Mouse (Mus musculus) induced T-regulatory cell, adult 2 months (primary cell): ENCODE measurements at regions not wholly inside any gene's neighbourhood (a gene's known extent, or its start where the extent isn't known, plus 50 kb on each side); places are given as distances from the start of the nearest gene placed in this dataset.

Experiments
- DNase-seq: peaks from one replicate; pipeline ENCODE4 v3.0.0-alpha.2; 2012; ENCODE audit warnings: low read depth

DNA sequence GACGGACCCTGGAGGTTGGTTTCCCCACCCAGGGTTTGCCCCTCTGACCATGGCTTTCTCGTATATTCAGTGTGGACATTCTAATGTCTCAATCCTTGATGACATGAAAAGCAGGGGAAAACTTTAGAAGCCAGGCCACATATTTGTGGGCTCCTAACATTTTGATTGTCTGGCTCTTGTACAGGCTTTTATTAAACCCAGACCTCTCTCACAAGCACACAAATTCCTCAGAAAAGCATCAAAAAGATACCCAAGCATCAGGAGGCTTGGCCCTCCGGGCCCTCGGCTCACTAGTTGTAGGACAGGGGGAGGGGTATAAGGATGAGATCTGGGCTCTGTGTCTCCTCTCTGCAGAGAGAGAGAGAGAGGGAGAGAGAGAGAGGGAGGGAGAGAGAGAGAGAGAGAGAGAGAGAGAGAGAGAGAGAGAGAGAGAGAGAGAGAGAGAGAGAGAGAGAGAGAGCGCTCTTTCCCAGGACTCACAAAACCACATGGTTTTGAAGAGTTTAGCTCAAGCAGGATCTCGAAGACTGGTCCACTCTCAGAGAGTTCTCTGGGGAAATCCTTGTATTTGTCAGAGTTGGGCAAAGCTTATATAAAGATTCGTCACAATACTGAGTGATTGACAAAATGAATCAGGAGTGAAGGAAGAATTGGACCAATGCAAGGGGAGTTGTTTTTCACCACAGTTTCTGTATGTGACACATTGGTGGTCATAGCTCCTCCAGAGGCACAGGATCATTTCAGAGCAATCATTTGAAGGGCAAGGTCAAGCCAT is 167.2 kb upstream of the Cxcl12 start:
- DNase-seq = no peak

DNA sequence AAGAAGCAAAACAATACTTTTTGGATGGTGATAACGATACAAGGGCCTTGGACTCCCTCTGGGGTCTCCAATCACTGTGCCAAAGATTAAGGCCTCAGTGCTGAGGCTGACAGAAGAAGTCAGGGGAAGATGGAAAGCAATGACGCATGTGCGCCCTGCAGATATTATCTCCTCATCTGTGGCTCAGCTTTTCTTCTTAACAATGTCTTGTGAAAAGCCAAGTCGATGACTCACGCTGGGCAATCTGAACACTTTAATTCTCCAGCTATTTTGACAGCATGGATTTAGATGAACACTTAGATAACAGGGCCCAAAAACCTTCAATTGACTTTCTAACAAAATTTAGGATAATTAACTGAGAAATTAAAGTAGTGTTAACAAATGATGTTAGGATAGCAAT is 155.7 kb upstream of the Cxcl12 start:
- no peak for DNase-seq

DNA sequence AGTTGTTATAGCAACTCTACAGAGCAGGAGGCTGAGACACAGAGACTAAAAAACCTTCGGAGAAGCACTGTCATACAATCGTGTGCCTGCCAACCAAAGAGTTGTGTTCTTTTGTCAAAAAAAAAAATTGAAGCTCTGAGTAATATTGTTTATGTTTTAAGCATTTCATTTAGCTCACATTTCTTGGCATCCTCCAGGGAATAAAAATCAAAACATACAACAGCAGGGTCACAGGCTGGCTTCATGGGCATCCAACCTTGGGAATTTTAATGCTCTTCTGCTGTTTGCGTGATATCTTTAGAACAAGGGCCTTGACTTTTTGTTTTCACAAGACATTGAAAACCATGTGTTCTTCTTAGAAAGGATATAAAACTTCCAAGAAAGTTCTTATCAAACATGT is 152.9 kb upstream of the Cxcl12 start:
- DNase-seq = no peak

DNA sequence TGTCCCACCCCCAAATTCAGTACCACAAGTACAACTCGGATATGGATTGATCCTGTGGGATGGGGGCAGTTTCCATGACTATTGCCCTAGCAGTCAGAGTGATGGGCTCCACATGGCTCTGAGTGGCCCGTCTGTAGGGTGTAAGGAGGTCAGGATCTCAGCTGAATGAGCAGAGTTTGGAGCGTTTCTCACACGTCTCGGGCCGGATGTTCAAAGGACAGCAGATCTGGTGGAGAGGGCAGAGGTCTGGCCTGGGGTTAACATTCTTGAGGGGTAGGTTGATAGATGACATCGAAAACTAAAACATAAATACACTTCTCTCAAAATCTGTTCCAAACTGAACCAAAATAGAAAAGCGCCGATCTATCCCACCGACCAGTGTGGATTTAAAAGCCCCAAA is 146.5 kb upstream of the Cxcl12 start:
- no peak for DNase-seq

DNA sequence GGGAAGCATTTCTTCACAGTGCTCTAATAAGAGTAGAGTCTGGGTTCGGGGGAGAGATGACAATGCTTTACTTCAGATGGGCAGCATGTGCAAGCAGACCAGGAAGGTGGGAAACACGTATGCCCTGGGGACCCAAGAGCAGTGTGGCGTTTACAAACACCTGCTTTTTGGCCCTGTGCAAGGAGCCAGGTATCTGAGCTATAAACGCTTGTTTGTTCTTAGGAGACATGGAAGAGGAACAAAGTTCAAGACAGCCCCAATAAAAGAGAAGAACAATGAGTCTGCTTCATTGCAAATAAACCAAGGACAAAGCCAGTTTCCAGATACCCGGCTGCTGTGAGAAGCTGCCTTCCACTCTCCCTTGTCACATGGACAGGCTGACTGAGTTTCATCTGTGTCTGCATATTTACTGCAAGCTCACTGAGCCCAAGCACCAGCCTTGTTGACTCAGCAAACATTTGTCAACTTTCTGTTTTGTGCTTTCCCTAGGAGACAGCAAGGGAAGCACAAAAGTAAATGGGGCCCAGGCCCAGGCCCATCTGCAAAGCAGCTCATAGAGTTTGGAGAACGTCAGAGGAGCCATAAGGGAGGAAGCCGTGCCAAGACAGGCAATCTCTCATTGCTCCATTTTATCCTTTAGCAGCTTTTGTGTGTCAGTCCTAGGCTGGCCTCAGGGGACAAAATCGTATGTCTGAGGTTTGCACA is 136.1 kb upstream of the Cxcl12 start:
- DNase-seq = no peak

DNA sequence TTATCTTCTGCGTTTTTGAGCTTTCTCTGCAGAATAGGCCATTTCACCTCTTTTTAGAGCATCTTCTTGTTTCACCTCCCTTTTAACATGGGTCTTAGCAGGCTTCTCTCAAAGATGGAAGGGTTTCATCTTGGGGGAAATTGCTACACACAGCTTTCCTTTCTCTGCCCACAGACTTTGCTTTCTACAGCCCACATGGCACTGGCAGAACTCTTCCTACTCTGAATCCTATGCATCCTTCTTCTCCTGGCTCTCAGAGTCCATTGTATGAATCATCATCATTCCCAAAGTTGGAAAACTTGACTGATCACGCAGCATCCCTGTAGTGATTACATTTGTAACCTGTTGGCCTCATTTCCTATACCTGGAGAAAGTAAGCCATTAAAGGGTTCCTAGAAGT is 124.6 kb upstream of the Cxcl12 start:
- DNase-seq = no peak

DNA sequence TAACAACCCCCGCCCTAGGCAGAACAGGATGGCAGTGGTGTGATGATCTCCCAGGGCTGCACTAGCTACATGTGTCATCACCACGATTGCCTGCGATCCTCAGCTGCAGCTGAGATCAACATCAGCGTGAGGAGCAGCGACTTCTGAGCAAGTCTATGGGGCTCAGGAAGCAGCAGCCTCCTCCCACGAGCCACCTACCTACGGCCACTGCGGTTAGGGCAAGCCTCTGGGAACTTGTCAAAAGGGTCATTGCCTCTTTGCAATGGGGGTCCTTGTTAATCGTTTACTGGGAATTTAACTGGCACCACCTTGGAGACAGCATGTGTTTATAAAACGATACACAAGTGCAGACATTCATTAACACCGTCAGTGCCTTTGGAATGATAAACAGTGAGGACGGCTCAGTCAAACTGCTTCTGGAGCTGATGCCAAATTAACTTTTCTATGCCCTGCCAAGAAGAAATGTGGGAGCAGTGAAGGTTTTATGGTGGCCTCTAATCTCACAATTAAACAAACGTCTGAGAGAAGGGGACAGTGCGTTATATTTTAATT is 118.8 kb upstream of the Cxcl12 start:
- no peak for DNase-seq

DNA sequence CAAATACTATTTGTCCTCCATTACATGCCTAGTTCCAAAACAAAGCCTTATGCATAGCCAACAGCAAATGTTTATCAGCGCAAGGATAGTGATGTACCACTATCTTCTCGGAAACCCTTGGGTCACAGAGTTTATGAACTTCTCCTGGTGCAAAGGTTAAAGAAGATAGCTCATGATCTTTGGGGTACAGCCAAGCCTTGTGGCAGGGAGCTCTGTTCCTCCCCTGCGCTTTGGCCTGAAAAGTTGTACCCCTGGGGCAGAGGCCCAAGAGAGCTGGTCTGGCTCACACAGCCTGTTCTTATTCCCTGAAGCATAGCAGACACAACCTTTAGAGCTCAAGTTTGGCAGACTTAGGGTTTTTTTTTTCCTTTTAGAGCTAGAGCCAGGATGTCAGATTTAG is 107.6 kb upstream of the Cxcl12 start:
- no peak for DNase-seq

DNA sequence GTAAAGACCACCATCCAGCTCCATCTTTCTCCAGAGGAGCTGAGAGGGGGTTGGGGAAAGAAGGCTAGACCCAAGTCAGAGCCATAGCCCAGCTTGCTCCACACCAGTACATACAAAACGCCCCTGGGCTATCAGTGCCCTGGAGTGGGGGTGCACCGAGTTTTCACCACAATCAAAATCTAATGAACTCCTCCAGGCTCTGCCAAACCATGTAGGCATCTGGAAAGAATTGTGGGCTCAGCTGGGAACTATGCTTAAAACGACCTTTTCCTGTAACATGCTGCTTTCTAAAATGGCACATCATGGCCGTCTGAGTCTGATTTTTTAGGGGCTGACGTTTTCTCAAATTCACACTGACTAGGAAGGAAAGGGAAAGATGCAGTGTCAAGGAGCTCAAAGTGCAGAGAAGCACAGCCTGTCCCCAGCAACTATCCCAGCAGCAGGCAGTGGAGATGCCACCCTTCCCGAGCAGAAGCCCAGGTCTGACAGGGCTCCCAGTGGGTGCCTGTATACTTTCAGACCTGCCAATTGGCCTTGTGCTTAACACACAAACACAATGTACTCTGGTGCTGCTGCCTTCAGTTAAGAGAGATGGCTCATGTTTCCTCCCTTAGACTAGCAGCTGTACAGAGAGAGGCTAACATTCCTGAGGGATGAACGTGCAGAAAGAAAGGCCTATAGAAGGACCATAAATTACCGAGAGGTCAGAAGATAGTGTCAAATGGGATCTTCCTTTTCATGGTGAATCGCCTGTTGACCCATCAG is 100.6 kb upstream of the Cxcl12 start:
- no peak for DNase-seq

DNA sequence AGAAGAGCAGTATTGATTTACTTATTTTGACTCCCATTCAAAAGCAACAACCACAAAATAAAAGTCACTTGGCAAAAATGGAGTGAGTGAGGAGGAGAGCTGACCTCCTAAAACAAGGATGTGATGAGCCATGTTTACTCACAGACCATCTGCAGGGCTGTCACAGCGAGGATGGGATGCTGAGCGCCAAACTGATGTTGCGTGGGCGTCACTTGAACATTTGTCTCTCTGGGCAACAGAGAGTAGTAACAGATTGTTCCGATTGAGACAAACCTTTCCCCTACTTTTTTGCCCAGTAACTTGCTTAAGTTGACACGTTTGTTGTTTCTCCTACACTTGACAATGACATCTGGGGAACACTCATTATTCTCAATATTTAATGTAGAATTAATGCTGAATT is 97.0 kb upstream of the Cxcl12 start:
- no peak for DNase-seq

DNA sequence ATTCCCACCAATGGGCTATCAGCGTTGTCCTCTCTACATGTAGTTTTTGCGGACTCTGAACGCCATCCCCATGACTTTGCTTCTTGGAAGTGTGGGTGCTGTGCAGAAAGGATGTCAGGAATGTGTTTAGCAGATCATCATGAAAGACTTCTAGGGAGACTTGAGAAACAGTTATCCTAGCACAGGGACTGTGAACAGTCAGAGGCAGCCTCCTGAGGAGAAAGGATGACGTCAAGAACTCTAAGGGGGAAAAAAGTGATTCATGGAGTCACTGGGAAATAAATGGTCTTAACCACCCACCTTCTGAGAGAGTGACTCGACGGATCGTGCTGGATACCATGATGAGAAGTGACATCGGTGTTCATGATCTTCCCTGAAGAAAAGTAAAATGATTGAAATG is 96.5 kb upstream of the Cxcl12 start:
- DNase-seq = no peak

DNA sequence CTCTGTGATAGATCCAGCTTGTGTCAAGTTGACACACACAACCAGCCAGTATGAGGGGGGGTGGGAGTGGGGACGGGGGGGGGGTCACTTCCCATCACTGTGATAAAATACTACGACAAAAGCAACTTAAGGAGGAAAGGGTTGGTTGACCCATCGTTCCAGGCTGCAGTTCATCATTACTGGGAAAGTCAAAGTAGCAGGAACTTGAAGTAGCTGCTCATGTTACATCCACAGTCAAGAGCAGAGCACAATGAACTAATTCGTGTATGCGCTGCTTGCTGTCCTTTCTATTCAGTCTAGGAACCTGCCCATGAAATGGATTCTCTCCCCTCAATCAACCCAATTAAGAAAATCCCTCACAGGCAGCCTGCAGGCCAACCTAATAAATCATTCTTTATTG is 88.8 kb upstream of the Cxcl12 start:
- DNase-seq = no peak

DNA sequence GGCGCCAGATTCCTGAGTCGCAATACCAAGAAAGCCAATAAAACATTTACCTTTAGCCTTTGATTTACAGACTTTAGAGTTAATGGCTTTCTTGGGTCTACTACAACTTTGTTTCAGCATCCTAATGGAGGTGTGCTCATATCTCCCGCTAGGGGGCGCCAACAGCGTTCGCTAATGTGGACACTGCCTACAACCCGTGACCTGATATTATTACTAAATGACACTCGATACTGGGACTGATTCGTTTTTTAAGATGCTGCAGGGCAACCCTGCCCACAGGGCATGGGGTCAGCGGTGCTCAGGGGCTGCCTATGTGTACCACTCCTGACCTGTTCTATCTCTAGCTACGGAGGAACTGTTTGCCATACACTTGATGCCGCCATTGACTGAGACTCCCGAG is 87.4 kb upstream of the Cxcl12 start:
- no peak for DNase-seq

DNA sequence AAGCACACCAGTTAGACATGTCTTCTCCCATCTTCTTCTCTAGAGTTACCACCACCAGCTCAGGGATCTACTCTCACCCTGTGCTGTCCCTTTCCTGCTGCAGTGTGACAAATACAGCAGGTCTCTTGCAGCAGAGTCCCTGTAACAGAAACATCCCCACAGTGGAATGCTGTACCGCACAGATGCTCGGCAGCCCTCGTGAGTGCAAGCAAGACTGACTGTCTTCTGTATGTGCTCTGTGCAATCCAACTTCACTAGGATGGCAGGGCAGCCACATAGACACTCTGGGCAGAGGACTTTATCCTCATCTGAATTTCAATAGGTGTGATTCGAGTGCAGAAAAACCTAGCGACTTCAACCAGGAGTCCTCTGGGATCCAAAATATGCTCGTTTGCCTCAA is 84.1 kb upstream of the Cxcl12 start:
- DNase-seq = no peak

DNA sequence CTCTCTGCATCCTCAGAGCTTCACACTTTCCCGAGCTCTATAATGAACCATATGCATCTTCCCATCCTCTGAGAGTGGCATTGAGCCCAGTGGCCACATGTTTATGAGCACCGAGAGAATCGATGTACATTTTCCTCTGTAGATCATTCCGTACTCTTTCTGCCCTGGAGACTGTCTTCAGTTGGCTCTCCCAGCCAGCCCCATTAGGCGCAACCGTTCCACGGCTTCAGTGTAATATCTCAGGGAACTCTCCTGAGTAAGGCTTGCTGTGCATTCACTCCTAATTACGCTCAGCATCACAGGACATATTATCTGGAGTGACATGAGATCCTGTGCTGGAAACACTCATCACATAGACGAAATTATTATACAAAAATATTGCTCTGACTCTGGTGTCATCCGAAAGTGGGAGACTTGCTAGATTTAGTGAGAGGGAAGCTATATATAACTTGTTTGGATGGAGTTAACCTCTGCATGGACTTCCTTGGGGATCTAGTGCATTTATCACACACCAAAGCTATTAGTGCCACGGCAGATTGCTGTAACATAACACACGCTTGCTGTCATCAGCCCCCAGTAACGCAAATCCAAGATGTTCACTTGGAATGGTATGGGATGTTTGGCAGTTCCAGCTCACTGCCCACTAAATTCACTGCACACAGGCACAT is 83.4 kb upstream of the Cxcl12 start:
- no peak for DNase-seq

DNA sequence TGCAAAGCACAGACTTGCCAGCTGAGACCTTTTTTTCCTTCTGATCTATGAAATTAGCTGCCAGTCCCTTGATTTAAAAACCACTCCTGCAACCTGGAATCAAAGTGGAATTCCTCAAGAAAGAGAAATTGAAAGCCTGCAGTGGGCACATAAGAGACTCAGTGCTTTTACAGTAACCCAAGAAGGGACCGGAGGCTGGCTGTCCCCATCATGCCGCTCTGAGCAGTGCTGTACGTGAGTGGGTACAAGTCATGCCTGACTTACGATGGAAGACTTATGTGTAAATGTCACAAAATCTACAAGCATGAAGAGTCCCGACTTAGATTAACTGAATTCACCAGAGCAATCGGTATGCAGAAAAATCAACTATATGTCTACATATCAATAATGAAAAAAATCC is 73.6 kb upstream of the Cxcl12 start:
- no peak for DNase-seq

DNA sequence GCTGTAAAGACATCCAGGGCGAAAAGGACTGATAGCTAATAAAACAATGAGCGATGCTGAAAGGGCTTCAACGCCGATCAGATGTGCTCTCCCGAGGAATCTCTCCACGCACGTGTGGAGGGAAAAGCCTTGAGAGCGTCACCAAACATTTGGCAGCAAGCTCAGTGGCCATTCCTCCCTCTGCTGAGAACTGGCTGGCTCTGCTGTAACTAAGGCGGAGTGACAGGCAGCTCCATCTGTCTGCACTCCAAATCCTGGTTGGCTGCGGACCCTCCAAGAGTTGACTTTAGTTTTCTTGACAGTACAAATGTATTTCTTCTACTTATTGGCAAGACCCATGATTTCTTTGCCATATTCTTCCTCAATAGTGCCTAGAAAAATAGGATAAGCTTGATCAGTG is 68.5 kb upstream of the Cxcl12 start:
- DNase-seq = no peak

DNA sequence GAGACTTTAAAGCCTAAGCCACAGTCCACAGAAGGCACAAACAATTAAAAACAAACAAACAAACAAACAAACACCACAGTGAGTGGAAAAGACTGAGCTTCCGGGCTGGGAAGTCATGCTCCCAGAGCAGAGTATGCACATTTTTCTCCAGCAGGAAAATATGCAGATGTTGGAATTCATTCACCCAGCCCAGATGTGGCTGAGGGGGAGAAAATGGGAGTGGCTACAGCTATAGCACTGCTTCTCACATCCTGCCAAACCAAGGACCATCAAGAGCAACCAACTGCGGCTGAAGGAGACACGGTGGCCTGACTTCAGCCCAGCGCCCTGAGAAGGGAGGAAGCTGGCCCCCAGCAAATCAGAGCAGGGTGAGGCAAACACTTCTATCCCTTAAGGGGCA is 65.6 kb upstream of the Cxcl12 start:
- no peak for DNase-seq

DNA sequence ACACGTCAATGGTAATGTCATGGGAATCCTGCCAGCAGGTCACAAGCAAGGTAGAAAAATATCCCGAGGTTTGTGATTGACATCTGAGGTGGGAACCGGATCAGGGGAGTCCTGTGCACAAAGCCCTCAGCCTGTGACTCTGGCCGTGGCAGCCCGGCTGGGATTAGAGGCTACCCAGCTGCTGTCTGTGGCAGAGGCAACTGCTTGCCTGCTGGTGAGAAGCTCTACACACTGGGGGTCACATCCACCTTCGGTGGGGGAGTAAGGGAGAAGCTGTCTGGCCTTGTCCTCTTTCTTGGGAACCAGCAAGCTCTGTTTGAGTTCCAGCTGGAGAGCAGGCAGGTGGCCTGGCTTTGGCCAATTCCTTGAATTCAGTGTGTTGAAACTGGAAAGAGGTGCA is 64.3 kb upstream of the Cxcl12 start:
- no peak for DNase-seq

DNA sequence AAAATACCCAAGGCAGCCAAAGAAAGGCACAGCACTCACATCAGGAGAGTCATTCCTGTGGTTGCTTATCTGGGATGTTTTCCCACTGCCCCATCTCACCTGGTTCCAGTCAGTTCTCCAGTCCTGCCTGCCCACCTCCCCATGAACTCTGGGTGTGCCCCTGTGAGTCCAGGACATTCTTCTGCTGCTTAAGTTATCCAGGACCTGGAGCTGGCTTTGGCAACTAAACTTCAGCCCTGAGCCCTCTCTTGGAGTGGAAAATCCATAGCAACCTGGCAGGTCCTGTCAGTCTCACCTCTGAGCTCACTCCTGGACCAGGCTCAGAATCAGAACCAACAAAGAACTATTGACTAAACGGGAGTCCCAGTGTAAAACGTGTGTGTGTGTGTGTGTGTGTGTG is 63.9 kb upstream of the Cxcl12 start:
- DNase-seq = no peak

DNA sequence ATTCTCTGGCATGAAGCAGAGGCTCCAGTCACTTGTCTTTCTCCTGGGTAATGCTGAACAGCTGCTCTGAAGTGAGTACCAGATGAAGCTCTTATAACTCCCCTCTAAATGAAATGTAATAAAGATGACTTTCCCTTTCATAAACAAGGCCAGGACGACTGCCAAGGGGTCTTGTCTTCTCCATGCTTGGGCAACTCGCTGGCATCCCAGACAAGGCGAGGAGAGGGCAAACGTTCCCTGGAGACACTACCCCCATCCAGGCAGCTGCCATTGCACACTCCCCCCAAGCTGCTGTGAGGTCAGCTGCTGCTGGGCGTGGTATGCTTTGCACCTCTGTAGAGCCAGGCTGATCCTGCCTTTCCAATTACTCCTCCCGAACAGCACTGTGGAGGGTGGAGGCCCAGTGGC is 63.1 kb upstream of the Cxcl12 start:
- no peak for DNase-seq

DNA sequence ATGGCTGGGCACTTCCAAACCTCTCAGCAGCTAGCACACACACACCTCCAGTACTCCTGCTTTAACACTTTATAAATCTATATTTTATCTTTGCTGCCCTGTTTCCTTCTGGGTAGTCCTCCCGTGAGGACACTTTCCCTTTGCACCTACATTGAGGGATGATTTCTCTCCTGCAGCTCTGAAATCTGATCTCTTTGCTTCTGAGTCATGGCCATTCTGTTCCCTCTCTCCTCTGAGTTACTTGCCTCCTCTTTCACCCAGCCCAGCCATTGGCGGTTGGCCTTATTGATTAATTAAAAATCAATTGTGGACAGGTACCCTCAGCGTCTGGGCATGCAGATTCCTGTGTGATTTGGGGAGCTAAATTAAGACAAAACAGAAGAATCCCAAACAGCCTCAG is 58.0 kb upstream of the Cxcl12 start:
- no peak for DNase-seq
